Mouse (Mus musculus) liver, adult 2 months (tissue): Measurements from ENCODE around the gene Lyl1.

ENCODE experiments used
- CTCF ChIP-seq: fragments of 200-500 bp; IDR thresholded peaks from 2 replicates; pipeline ENCODE4 v1.5.1; 2011; ENCODE audit warnings: low read depth, low read length, control low read depth
- POLR2A ChIP-seq: fragments of 200-500 bp; IDR thresholded peaks from 2 replicates; pipeline ENCODE4 v1.6.1; 2011; ENCODE audit warnings: low read length, control low read depth; ENCODE audit not compliant: insufficient read depth; ENCODE audit errors: extremely low read depth

DNA sequence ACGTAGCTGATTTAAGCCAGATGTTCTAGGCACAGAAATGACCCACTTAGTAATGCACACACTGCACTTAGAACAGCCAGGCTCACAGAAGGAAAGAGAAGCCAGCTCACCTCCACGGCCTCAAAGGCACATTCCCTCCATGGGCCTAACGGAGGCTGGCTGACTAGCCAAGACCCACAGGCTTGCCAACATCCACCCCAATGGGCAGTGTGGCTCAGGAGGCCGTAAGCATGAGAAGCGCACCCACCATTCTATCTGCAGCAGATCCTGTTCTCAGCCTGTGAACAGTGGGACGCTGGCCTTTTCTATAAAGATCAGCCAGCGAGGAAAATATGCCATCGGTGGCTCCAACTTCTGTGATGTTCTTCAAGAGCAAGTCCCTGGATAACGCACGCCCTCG is 15.5 kb downstream of the Lyl1 start:
- TF ChIP-seq CTCF, result no peak
- no peak for TF ChIP-seq POLR2A
